Mouse (Mus musculus) MEL (cell line): ENCODE measurements around the gene Rpa2. TPM values are rescaled to one million over a fixed set of nuclear protein-coding genes. Genes with fewer than 3 reads are reported as not detected.
A peak's percentile ranks its signal among the peaks of the same experiment; 100 is the strongest.
"Not testable (repeated sequence)": the region's sequence is repeated elsewhere in the genome, so short reads cannot be mapped to it uniquely, and the experiment has no call there.

Source experiments
- DNase-seq: peaks from one replicate; pipeline ENCODE4 v3.0.0; 2011; ENCODE audit warnings: low read depth, low spot score
- H3K27ac ChIP-seq: 2 replicates; pipeline ENCODE4 v1.5.1; 2012; ENCODE audit warnings: low read depth, mild to moderate bottlenecking, control low read depth, low read length, moderate library complexity; ENCODE audit not compliant: control insufficient read depth
- H3K27me3 ChIP-seq, 2 experiments: fragments of 150-350 bp in 1 of 2; sonication (generic) in 1 of 2; 2 replicates each; pipeline ENCODE4 v1.6.1; 2012; ENCODE audit warnings: low read length in 2 of 2, mild to moderate bottlenecking in 2 of 2, improper control_type of control experiment in 1 of 2, moderate library complexity in 1 of 2; ENCODE audit not compliant: insufficient read depth in 2 of 2, control insufficient read depth in 1 of 2
- H3K36me3 ChIP-seq, 2 experiments: 2 replicates each; pipeline ENCODE4 v1.6.1; 2012 to 2014; ENCODE audit warnings: low read length in 2 of 2, improper control_type of control experiment in 1 of 2, inconsistent platforms in 1 of 2, mild to moderate bottlenecking in 1 of 2; ENCODE audit not compliant: insufficient read depth in 2 of 2, control insufficient read depth in 1 of 2
- H3K4me1 ChIP-seq, 2 experiments: fragments of 150-350 bp in 1 of 2; sonication (generic) in 1 of 2; 2 replicates each; pipeline ENCODE4 v1.6.1; 2012; ENCODE audit warnings: low read length in 2 of 2, improper control_type of control experiment in 1 of 2, mild to moderate bottlenecking in 1 of 2; ENCODE audit not compliant: insufficient read depth in 2 of 2, control insufficient read depth in 1 of 2
- H3K4me3 ChIP-seq, 2 experiments: fragments of 150-350 bp in 1 of 2; sonication (generic) in 1 of 2; 2 replicates each; pipeline ENCODE4 v1.5.1; 2012; ENCODE audit warnings: low read depth in 2 of 2, low read length in 2 of 2, mild to moderate bottlenecking in 2 of 2, moderate library complexity in 2 of 2, control low read depth in 1 of 2, improper control_type of control experiment in 1 of 2; ENCODE audit not compliant: control insufficient read depth in 1 of 2, insufficient read depth in 1 of 2
- H3K79me2 ChIP-seq: 2 replicates; pipeline ENCODE4 v1.6.1; 2012; ENCODE audit warnings: mild to moderate bottlenecking, low read length, moderate library complexity; ENCODE audit not compliant: control insufficient read depth, poor library complexity, insufficient read depth
- H3K9ac ChIP-seq: 2 replicates; pipeline ENCODE4 v1.6.1; 2012; ENCODE audit warnings: low read depth, mild to moderate bottlenecking, control low read depth, low read length, moderate library complexity; ENCODE audit not compliant: control insufficient read depth, poor library complexity, severe bottlenecking
- H3K9me3 ChIP-seq: fragments of 150-350 bp; sonication (generic); replicated peaks from 2 replicates; pipeline ENCODE4 v1.6.1; 2012; ENCODE audit warnings: mild to moderate bottlenecking, low read length, improper control_type of control experiment, moderate library complexity; ENCODE audit not compliant: insufficient read depth
- CHD1 ChIP-seq: IDR thresholded peaks from 2 replicates; pipeline ENCODE4 v1.6.1; 2012; ENCODE audit warnings: low read depth, mild to moderate bottlenecking, inconsistent platforms, low read length, improper control_type of control experiment
- CHD2 ChIP-seq: IDR thresholded peaks from 2 replicates; pipeline ENCODE4 v1.6.1; 2011; ENCODE audit warnings: low read length, improper control_type of control experiment
- CTCF ChIP-seq, 3 experiments: IDR thresholded peaks in 2 of 3; conservative IDR thresholded peaks in 1 of 3; 2 replicates each; pipeline ENCODE4 v1.5.1; 2011 to 2012; ENCODE audit warnings: low read length in 3 of 3, low read depth in 2 of 3, mild to moderate bottlenecking in 2 of 3, improper control_type of control experiment in 1 of 3, inconsistent platforms in 1 of 3, mixed read lengths in 1 of 3, moderate library complexity in 1 of 3; ENCODE audit not compliant: control insufficient read depth in 1 of 3, insufficient read depth in 1 of 3, poor library complexity in 1 of 3, severe bottlenecking in 1 of 3
- GABPA ChIP-seq: IDR thresholded peaks from 2 replicates; pipeline ENCODE4 v1.6.1; 2012; ENCODE audit warnings: low read depth, mild to moderate bottlenecking, inconsistent platforms, low read length, improper control_type of control experiment, moderate library complexity
- GATA1 ChIP-seq: IDR thresholded peaks from 2 replicates; pipeline ENCODE4 v1.6.1; 2011; ENCODE audit warnings: low read depth, low read length, improper control_type of control experiment
- MAZ ChIP-seq: IDR thresholded peaks from 2 replicates; pipeline ENCODE4 v1.6.1; 2012; ENCODE audit warnings: low read depth, mild to moderate bottlenecking, inconsistent platforms, low read length, improper control_type of control experiment
- MEF2A ChIP-seq: IDR thresholded peaks from 2 replicates; pipeline ENCODE4 v1.6.1; 2014; ENCODE audit warnings: low read depth, mild to moderate bottlenecking, inconsistent platforms, low read length, improper control_type of control experiment; ENCODE audit not compliant: poor library complexity, insufficient replicate concordance, severe bottlenecking; ENCODE audit errors: extremely low read depth
- MYC ChIP-seq: IDR thresholded peaks from 2 replicates; pipeline ENCODE4 v1.6.1; 2011; ENCODE audit warnings: low read depth, mild to moderate bottlenecking, low read length, improper control_type of control experiment, moderate library complexity
- POLR2A ChIP-seq, 2 experiments: IDR thresholded peaks; 2 replicates each; pipeline ENCODE4 v1.6.1; 2011 to 2012; ENCODE audit warnings: low read length in 2 of 2, mild to moderate bottlenecking in 2 of 2, control low read depth in 1 of 2, improper control_type of control experiment in 1 of 2, low read depth in 1 of 2, moderate library complexity in 1 of 2; ENCODE audit not compliant: control insufficient read depth in 1 of 2, insufficient read depth in 1 of 2, poor library complexity in 1 of 2
- POLR2AphosphoS2 ChIP-seq: IDR thresholded peaks from 2 replicates; pipeline ENCODE4 v1.6.1; 2011; ENCODE audit warnings: low read length, improper control_type of control experiment
- SIN3A ChIP-seq: IDR thresholded peaks from 2 replicates; pipeline ENCODE4 v1.6.1; 2012; ENCODE audit warnings: low read length, improper control_type of control experiment, inconsistent platforms
- SMC3 ChIP-seq: IDR thresholded peaks from 2 replicates; pipeline ENCODE4 v1.6.1; 2011; ENCODE audit warnings: low read depth, low read length, improper control_type of control experiment
- TBP ChIP-seq: IDR thresholded peaks from 2 replicates; pipeline ENCODE4 v1.8.0; 2011; ENCODE audit warnings: low read depth, low read length, improper control_type of control experiment
- ZMIZ1 ChIP-seq: IDR thresholded peaks from 2 replicates; pipeline ENCODE4 v1.6.1; 2012; ENCODE audit warnings: low read depth, mild to moderate bottlenecking, inconsistent platforms, low read length, improper control_type of control experiment, moderate library complexity
- ZNF384 ChIP-seq: IDR thresholded peaks from 2 replicates; pipeline ENCODE4 v1.6.1; 2012; ENCODE audit warnings: low read depth, mild to moderate bottlenecking, inconsistent platforms, low read length, improper control_type of control experiment
- polyA plus RNA-seq, 2 experiments: library from polyadenylated mRNA; stranded (reverse) in 1 of 2; unstranded in 1 of 2; fragments of >175 nt in 1 of 2; fragments of >200 nt in 1 of 2; gene quantifications; 2 replicates each; pipeline versions ENCODE4 v1.2.1 to v1.2.4; 2012; ENCODE audit warnings: low replicate concordance in 2 of 2, low read depth in 1 of 2; ENCODE audit not compliant: insufficient read length in 2 of 2, insufficient read depth in 1 of 2, missing spikeins in 1 of 2
- total RNA-seq: library from RNA; depleted of rRNA; stranded (reverse); fragments of 300-350 nt; gene quantifications from 2 replicates; pipeline ENCODE4 v1.2.3, GENCODE M21; 2012

Gene Rpa2
- total and polyA plus RNA-seq, 3 experiments = 103 to 119 TPM; not detected in 1

GRCm38 (mm10) chr4:132798028-132798427 lies 29.9 kb downstream of the Rpa2 start:
- Histone ChIP-seq H3K27ac (peak overlapping the region; percentile 55), H3K4me3 (peak overlapping the region; percentile 44 to 48), H3K4me1 (peaks cover 10 to 45% of the 10 kb centered on the region in 2 experiments; a peak in 3 of 4 replicates), H3K36me3 (peaks cover 0 to 14% of the 10 kb centered on the region in 2 experiments; a peak in 2 of 4 replicates), H3K79me2 (no peaks in the 10 kb centered on the region; the same call in 1 of the 2 replicates), H3K27me3 (no peaks in the 10 kb centered on the region), H3K9ac (peak overlapping the region; percentile 47), H3K9me3 (no peaks in the 10 kb centered on the region)
- TF ChIP-seq CHD1 = no peak
- 0 out of 2 replicates have a peak, but pooled peaks have one; percentile 24 for TF ChIP-seq MYC
- TF ChIP-seq SIN3A = 0 out of 2 replicates have a peak, but pooled peaks have one; percentile 24
- TF ChIP-seq ZNF384 = peak; percentile 91
- TF ChIP-seq CTCF (IDR thresholded peaks at IDR 0.05 in 2 of 3, conservative IDR thresholded peaks at IDR 0.05 in 1 of 3; ENCODE audit: control insufficient read depth in 1 of 3, insufficient read depth in 1 of 3, low read depth in 2 of 3, low read length in 3 of 3, poor library complexity in 1 of 3, severe bottlenecking in 1 of 3) = peak in 2 of 3 experiments; percentile 9 to 12; a peak in 1 of 6 replicates
- TF ChIP-seq CHD2 = no peak
- peak; percentile 74 for DNase-seq

GRCm38 (mm10) chr4:132798666-132799065 lies 30.5 kb downstream of the Rpa2 start:
- not testable (repeated sequence) for H3K4me3 ChIP-seq, H3K27me3 ChIP-seq, H3K9me3 ChIP-seq
- peaks cover 0 to 14% of the 10 kb centered on the region in 2 experiments; a peak in 2 of 4 replicates for H3K36me3 ChIP-seq
- TF ChIP-seq TBP = peak; percentile 61; the same call in 1 of the 2 replicates
- TF ChIP-seq, all 39 proteins: peak for 1; not testable (repeated sequence) for 38
- H3K4me1 ChIP-seq = peaks cover 10 to 43% of the 10 kb centered on the region in 2 experiments; a peak in 3 of 4 replicates
- not testable (repeated sequence) for H3K9ac ChIP-seq, H3K27ac ChIP-seq, H3K79me2 ChIP-seq, DNase-seq

- DNase-seq = peak; percentile 43
- H3K4me1 ChIP-seq = peaks cover 10 to 36% of the 10 kb centered on the region in 2 experiments
- TF ChIP-seq GABPA (no peak), SMC3 (no peak), ZMIZ1 (no peak), MAZ (no peak), SIN3A (no peak), MEF2A (no peak), POLR2AphosphoS2 (no peak), POLR2A (IDR thresholded peaks at IDR 0.05; ENCODE audit: control insufficient read depth in 1 of 2, insufficient read depth in 1 of 2, low read depth in 1 of 2, low read length in 2 of 2, poor library complexity in 1 of 2) (no peak), GATA1 (no peak), TBP (no peak), CTCF (IDR thresholded peaks at IDR 0.05 in 2 of 3, conservative IDR thresholded peaks at IDR 0.05 in 1 of 3; ENCODE audit: control insufficient read depth in 1 of 3, insufficient read depth in 1 of 3, low read depth in 2 of 3, low read length in 3 of 3, poor library complexity in 1 of 3, severe bottlenecking in 1 of 3) (no peak)
- TF ChIP-seq, all 39 proteins: peak for 0
- Histone ChIP-seq H3K9me3 (no peaks in the 10 kb centered on the region), H3K27me3 (no peaks in the 10 kb centered on the region), H3K36me3 (peaks cover 0 to 20% of the 10 kb centered on the region in 2 experiments; a peak in 2 of 4 replicates), H3K79me2 (no peaks in the 10 kb centered on the region; the same call in 1 of the 2 replicates), H3K9ac (no peak overlapping the region), H3K27ac (no peak overlapping the region), H3K4me3 (no peak overlapping the region)
These were observed 31.7 kb downstream of the Rpa2 start for GRCm38 (mm10) chr4:132799845-132800244.
